Mouse (Mus musculus) embryonic fibroblast, embryonic 13.5 days (primary cell): Measurements from ENCODE around the gene Hgd.

Experiments used
- CTCF ChIP-seq: IDR thresholded peaks from 2 replicates; pipeline ENCODE4 v1.5.1; 2011; ENCODE audit warnings: mild to moderate bottlenecking, control low read depth, low read length, moderate library complexity, borderline replicate concordance; ENCODE audit not compliant: insufficient read depth
- POLR2A ChIP-seq: IDR thresholded peaks from 2 replicates; pipeline ENCODE4 v1.6.1; 2011; ENCODE audit warnings: low read depth, mild to moderate bottlenecking, control low read depth, low read length, moderate library complexity

- TF ChIP-seq CTCF (no peak), POLR2A (no peak)
These were observed 1.9 kb downstream of the Hgd start for GRCm38 (mm10) chr16:37581901-37582300.
